Mouse (Mus musculus) olfactory bulb, adult 2 months (tissue): ENCODE measurements around the gene Slc12a5.

Source experiments
- CTCF ChIP-seq: fragments of 200-500 bp; IDR thresholded peaks from 2 replicates; pipeline ENCODE4 v1.5.1; 2012; ENCODE audit warnings: low read depth, mild to moderate bottlenecking, low read length, moderate library complexity; ENCODE audit not compliant: insufficient read depth
- POLR2A ChIP-seq: fragments of 200-500 bp; IDR thresholded peaks from 2 replicates; pipeline ENCODE4 v1.6.1; 2012; ENCODE audit warnings: mild to moderate bottlenecking, low read depth, low read length, moderate library complexity; ENCODE audit not compliant: insufficient read depth

DNA sequence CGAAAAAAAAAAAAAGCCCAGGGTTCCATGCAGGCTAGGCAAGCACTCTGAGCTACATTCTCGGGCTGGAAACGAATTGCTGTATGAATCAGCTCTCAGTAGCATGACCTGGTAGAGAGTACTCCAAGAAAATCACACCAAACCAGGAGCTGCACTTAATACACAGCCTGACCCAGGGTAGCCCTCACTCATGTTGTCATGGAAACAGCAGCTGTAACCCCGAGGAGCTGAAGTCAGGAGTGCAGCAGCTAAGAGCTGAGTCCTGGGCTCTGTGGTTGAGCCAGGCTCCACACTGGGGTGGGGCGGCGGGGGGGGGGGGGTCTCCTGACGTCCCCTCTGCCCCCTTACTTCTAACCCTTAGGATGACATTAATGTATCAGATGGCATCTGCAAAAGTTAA, 38.6 kb upstream of the Slc12a5 start:
- TF ChIP-seq CTCF = no peak
- no peak for TF ChIP-seq POLR2A
